Mouse (Mus musculus): Measurements from ENCODE around the gene Smarcd1. TPM values are rescaled to one million over a fixed set of nuclear protein-coding genes. Genes with fewer than 3 reads are reported as not detected.

Smarcd1 gene
- 29.7 and 39.1 TPM in 2 replicates for total RNA-seq (2017)

DNA sequence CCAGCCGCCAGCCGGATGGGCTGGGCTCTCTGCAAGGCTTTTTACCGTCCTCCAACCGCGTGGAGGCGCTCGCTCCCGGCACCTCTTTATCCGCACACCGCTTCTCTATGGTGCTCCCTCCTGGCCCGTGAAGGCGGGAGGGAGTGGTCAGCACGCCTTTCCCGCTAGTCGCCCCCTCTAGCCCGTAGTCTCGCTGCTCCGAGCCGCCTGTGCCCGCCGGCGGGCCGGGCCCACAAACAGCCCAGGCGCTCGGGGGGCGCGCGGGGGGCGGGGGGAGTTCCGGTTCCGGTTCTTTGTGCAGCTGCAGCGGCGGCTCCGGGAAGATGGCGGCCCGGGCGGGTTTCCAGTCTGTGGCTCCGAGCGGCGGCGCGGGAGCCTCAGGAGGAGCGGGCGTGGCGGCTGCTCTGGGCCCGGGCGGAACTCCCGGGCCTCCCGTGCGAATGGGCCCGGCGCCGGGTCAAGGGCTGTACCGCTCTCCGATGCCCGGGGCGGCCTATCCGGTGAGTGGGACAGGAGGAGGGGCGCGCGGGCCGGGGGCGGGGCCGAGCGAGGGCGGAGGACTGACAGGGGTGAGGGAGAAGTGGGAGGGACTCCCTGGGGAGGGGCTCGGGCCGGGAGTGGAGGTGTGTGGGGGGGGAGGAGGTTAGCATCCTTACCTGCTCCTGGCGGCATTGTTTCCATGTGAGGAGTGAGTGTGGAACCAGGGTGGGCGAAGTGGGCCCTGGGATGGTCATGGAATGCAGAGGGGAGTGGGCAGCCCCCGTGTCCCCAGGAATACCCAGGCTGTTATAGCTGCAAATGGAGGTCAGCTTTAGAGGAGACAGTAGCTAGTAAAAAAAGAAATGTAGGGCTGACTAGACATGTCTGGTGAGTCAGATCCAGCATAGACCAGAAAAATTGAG, at the start of gene Smarcd1:
Smarcd1 (plus strand) TSS at position 131 of the 902 bp plus-strand sequence.
- peak; percentile 88 to 92 for ATAC-seq (replicated peaks in 1 of 2; ENCODE audit: insufficient read depth in 1 of 2, low FRiP score in 2 of 2, low TSS enrichment in 1 of 2, low read depth in 1 of 2, poor library complexity in 2 of 2, severe bottlenecking in 2 of 2)

DNA sequence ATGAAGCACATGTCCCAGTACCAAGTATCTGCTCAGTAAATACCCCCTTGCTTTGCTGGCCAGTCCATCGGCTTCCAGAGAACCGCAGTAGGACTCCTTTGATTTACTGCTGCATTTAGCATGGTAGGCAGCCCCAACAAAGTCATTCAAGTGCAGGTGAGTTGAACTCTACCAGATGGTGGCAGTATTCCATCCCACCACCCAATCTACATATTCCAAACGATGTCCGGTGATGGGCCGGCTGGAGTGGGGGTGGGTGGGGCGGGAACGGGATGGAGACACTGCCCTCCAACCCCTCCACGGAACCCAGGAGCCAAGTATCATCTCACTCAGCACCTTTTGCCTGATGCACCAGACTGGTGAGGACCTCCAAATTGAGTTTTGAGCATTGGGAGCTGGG, 48.6 kb upstream of the Smarcd1 start:
- no peak for ATAC-seq (replicated peaks in 1 of 2; ENCODE audit: insufficient read depth in 1 of 2, low FRiP score in 2 of 2, low TSS enrichment in 1 of 2, low read depth in 1 of 2, poor library complexity in 2 of 2, severe bottlenecking in 2 of 2)

DNA sequence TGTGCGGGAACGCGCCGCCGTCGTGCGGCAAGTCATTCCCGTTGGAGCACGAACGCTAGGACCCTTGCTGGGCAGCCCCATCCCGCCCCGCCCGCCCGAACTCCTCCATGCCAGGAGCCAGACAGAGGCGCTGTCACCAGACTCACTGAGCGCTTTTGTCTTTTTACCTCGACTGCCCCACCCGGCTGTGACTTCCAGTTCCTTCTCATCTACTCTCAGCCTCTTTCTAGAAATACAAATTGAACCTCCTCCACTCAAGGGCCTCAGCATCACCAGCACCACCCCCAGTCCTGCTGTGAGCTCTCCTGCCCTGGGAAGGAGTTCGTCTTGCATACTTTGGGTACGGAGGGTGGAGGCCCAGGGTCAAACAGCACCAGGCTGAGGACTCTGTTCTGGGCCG, 48.1 kb upstream of the Smarcd1 start:
- no peak for ATAC-seq (replicated peaks in 1 of 2; ENCODE audit: insufficient read depth in 1 of 2, low FRiP score in 2 of 2, low TSS enrichment in 1 of 2, low read depth in 1 of 2, poor library complexity in 2 of 2, severe bottlenecking in 2 of 2)

DNA sequence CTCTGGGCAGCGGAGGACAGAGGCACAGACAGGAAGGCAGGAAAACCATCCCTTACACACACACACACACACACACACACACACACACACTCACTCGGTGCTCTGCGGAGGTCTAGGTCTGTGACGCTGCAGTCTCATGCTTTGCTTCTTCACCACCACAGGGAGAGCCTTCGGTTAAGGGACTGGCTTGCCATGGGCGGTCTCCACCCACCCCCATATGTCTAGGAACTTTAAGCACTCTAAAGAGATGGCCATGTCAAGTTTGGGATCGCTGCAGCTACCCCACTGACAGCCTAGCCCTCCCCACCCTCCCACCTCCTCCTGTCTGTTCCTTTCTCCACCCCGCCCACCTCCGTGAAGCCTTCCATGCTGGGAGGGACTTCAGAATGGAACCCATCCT, 46.0 kb upstream of the Smarcd1 start:
- ATAC-seq (replicated peaks in 1 of 2; ENCODE audit: insufficient read depth in 1 of 2, low FRiP score in 2 of 2, low TSS enrichment in 1 of 2, low read depth in 1 of 2, poor library complexity in 2 of 2, severe bottlenecking in 2 of 2) = no peak

DNA sequence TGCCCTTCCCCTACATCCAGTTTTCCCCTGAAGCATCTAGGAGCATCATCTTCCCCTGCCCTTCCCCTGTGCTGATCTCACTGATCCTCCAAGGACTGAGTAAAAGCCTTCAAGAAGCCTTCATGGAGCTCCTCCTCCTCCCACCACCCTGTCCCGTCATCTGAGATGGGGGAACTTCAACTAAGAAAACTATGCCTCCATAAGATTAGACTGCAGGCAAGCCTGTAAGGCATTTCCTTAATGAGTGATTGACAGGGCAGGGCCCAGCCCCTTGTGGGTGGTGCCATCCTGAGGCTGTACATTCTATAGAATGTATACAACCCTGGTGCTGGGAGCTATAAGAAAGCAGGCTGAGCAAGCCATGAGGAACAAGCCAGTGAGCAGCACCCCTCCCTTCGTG, 43.5 kb upstream of the Smarcd1 start:
- no peak for ATAC-seq (replicated peaks in 1 of 2; ENCODE audit: insufficient read depth in 1 of 2, low FRiP score in 2 of 2, low TSS enrichment in 1 of 2, low read depth in 1 of 2, poor library complexity in 2 of 2, severe bottlenecking in 2 of 2)

DNA sequence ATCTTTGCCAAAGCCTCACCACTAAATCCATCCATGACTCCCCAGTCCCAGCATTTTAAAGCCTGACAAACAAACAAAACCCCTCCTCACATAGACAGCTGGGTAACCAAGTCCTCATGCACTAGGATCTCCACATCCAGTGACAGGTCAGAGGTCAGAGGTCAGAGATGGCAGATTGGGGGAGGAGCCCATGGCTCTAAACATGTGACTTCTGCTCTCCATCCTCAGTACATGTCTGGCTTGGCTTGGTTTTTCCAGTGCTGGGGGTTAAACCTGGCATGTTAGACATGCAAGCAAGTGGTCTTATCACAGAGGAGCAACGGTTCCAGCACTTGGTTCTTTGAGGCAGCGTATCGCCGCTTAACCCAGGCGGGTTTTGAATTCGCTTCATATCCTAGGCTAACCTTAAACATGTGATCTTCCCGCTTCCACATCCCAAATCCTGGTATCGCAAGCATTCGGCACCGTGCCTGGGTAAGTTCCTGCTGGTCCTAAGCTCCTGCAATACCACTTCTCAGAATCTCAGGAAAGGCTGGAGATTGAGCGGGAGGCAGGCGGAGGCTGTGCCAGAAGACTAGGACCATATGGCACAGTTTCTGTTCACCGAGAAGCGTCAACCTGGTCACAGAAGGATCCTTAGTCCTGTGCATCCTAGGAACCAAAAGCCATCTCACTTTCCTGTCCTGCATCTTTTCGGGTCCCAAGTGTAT, 40.7 kb upstream of the Smarcd1 start:
- ATAC-seq (replicated peaks in 1 of 2; ENCODE audit: insufficient read depth in 1 of 2, low FRiP score in 2 of 2, low TSS enrichment in 1 of 2, low read depth in 1 of 2, poor library complexity in 2 of 2, severe bottlenecking in 2 of 2) = no peak

DNA sequence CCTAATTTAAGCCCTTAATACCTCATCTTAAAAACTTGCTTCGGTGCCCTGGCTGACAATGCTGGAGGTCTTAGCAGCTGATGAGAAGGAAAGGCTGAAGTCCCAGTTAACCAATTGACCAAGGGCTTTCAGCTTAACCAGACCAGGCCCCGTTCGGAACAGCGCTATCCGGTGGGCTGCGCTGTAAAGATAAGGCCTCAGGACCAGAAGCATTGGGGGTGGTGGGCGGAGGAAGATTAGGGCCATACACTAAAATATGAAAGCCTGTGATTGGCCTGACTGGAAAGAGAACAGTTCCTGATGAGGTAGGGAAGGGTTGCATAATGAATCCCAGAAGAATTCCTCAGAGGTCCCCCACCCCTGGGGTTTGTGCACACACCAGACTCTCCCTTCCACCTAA, 39.6 kb upstream of the Smarcd1 start:
- ATAC-seq (replicated peaks in 1 of 2; ENCODE audit: insufficient read depth in 1 of 2, low FRiP score in 2 of 2, low TSS enrichment in 1 of 2, low read depth in 1 of 2, poor library complexity in 2 of 2, severe bottlenecking in 2 of 2) = no peak

DNA sequence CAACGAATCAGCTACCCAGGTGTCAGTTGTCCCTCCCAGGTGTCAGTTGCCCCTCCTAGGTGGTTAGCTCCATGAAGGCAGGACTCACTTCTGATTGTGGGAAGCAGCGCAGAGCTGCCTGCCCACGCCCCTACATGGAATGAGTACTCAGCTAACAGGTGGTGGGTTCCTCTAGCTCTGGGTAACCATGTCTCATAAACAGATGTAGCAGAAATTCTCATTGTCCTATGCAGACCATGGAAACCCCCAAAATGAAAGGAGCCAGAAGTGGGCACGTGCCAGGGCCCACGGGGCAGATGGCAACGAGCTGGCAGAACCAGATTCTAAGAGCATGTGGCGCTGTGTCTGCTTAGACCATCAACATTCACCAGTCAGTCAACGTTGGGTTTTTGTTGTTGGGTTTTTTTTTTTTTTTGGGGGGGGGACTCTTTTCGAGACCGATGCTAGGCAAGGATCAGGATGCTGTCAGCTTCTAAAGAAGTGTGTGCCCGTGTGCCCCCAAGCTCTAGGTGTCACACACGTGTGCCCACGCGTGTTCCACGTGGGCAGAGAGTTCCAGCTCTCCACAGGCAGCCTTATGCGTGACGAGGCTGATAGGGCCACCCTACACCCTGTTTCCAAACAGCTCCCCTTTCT, 37.8 kb upstream of the Smarcd1 start:
- ATAC-seq (replicated peaks in 1 of 2; ENCODE audit: insufficient read depth in 1 of 2, low FRiP score in 2 of 2, low TSS enrichment in 1 of 2, low read depth in 1 of 2, poor library complexity in 2 of 2, severe bottlenecking in 2 of 2) = no peak

DNA sequence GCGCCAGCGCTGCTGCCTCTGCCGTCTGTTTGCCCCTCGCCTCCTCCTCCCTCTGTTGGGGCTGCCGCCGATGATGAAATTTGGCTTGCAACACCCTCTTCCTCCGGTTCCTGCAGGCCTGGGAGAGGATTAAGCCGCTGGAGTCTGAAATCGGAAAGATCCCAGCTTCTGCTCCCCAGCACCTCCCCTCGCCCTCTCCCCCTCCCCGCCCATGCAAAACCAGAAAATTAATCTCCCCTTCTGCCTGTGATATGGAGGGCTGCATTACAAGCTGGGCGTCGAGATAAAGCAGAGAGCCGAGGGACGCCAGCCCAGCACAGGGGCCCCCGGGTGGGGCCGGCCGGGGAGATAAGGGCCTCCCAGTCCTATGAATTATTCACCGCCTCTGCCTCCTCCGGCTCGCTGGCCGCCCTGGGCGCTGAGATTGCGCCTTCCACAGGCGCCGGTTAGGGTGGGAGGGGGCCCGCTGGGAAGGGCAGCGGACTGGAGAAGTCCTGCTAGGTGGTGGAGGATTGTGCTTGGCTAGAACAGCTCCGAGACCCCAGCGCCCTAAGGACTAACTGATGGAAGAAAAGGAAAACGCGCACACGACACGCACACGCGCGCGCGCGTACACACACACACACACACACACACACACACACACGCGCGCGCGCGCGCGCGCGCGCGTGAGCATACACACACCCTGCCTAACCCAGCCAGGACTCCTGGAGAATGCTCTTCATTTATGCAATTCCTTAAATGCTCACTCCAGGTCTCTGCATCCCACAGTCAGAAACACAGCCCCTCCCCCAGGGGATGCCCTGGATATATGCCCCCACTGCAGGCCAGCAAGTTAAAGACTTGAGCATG, 37.1 kb upstream of the Smarcd1 start:
- ATAC-seq (replicated peaks in 1 of 2; ENCODE audit: insufficient read depth in 1 of 2, low FRiP score in 2 of 2, low TSS enrichment in 1 of 2, low read depth in 1 of 2, poor library complexity in 2 of 2, severe bottlenecking in 2 of 2) = peak; percentile 72 to 83

DNA sequence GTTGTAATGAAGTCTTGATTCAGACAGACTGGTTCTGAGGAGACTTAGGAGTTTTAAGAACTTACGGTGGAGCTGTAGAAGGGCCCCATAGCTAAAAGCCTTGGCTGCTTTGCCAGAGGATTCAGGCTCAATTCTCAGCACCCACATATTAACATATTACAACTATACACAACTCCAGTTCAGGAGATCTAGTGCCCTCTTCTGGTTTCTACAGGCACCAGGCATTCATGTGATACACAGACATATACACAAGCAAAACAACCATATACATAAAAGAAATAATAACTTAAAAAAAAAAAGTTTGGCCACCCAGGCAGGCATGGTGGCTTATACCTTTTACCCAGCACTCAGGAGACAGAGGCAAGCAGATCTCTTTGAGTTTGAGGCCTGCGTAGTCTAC, 34.4 kb upstream of the Smarcd1 start:
- ATAC-seq (replicated peaks in 1 of 2; ENCODE audit: insufficient read depth in 1 of 2, low FRiP score in 2 of 2, low TSS enrichment in 1 of 2, low read depth in 1 of 2, poor library complexity in 2 of 2, severe bottlenecking in 2 of 2) = no peak

DNA sequence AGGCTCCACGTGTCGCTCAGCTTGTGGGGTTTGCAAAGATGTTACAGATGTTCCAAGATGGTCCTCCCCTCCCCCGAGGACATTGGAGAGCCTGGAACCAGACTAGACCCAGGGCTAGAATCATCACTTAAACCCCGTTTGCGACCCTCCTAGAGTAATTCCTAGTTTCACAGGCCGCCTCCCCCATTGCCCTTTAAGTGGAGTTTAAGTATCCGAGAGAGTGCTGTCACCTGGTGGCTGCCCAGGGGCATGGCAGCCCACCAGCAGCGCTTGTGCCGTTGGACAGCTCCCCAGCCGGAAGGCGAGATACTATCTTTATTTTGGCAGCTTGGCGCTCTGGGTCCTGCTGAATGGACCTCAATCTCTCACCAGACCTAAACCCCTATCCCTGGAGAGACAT, 33.0 kb upstream of the Smarcd1 start:
- ATAC-seq (replicated peaks in 1 of 2; ENCODE audit: insufficient read depth in 1 of 2, low FRiP score in 2 of 2, low TSS enrichment in 1 of 2, low read depth in 1 of 2, poor library complexity in 2 of 2, severe bottlenecking in 2 of 2) = peak; percentile 58 to 63; a peak in 3 of 4 replicates

DNA sequence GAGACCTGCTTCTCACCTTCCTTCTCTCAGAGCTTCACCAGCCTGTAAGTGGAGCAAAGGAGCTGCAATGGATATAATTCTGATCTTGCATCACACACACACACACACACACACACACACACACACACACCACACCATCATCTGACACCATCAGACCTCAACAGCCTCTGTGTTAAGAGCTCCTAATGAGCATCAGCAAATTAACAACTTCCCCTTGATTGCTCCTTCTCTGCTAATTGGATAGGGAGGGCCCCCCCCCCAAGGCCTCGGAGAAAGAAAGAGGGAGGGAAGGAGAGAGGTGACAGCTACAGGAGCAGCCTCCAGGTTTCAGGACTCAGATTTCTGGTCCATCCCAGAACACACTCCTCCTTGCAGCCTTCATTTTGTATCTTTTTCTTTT, 32.5 kb upstream of the Smarcd1 start:
- ATAC-seq (replicated peaks in 1 of 2; ENCODE audit: insufficient read depth in 1 of 2, low FRiP score in 2 of 2, low TSS enrichment in 1 of 2, low read depth in 1 of 2, poor library complexity in 2 of 2, severe bottlenecking in 2 of 2) = no peak

DNA sequence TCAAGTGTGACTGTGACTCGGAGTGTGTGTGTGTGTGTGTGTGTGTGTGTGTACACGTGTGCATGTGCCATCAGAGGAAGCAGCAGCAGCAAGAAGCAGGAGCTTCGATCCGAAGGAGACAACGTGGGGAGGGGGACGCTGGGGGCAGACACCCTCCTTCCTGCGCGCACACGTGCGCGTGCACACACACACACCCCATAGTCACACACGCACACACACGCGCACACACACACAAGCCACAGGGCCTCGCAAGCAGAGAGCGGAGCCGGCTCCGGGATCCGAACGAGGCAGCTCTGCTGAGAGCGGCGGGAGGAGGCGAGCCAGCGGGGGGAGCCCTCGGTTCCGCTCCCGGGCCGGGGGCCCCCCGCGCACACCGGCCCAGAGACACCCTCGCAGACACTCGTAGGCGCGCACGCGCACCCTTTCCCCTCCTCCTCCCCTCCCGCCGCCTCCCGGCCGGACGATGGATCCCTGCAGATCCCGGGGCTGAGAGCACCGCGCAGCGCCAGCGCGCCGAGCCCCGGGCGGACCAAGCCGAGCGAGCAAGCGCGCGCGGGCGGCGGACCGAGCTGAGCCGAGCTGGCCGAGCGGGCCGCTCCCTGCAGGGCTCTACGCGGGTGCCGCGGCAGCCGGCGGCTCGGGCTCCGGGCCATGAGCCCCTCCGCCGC, 31.6 kb upstream of the Smarcd1 start, which contains the start of gene Asic1:
Asic1 (plus strand) TSS at position 215 of the 668 bp plus-strand sequence.
- no peak for ATAC-seq (replicated peaks in 1 of 2; ENCODE audit: insufficient read depth in 1 of 2, low FRiP score in 2 of 2, low TSS enrichment in 1 of 2, low read depth in 1 of 2, poor library complexity in 2 of 2, severe bottlenecking in 2 of 2)

DNA sequence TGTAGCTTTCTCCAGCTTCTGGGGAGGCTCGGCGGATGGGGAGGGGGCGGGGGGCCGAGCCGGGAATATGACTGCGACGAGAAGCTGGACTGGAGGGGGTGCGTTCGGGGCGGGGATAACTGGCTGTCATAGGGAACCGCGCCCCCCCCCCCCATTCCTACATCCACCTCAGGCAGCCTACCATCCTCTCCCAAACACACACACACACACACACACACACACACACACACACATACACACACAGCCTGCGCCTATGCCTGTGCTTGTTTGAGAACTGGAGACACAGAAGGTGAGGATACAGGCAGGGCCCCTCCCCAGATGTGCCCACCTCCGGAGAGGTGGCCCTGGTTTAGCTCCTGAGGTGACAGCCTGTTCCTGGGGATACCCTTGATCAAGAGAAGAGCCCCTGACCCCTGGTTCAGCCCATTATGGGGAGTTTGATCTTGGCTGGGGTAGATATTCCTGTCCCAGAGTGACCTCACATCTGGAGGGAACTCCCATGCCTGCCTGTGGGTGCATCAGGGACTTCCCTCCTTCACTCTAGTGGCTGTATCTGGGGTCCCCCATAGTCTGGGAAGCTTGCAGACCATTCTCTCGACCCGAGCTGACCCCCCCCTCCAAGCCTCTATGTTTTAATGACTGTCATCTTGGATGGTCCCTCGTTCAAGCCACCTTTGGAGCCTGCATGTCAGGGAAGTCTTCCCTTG, 30.8 kb upstream of the Smarcd1 start:
- no peak for ATAC-seq (replicated peaks in 1 of 2; ENCODE audit: insufficient read depth in 1 of 2, low FRiP score in 2 of 2, low TSS enrichment in 1 of 2, low read depth in 1 of 2, poor library complexity in 2 of 2, severe bottlenecking in 2 of 2)

DNA sequence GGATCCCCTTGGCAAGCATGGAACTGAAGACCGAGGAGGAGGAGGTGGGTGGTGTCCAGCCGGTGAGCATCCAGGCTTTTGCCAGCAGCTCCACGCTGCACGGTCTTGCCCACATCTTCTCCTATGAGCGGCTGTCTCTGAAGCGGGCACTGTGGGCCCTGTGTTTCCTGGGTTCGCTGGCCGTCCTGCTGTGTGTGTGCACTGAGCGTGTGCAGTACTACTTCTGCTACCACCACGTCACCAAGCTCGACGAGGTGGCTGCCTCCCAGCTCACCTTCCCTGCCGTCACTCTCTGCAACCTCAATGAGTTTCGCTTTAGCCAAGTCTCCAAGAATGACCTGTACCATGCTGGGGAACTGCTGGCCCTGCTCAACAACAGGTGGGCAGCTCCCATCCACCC, 30.1 kb upstream of the Smarcd1 start:
- ATAC-seq (replicated peaks in 1 of 2; ENCODE audit: insufficient read depth in 1 of 2, low FRiP score in 2 of 2, low TSS enrichment in 1 of 2, low read depth in 1 of 2, poor library complexity in 2 of 2, severe bottlenecking in 2 of 2) = peak in 1 of 2 experiments; percentile 19; a peak in 1 of 4 replicates

DNA sequence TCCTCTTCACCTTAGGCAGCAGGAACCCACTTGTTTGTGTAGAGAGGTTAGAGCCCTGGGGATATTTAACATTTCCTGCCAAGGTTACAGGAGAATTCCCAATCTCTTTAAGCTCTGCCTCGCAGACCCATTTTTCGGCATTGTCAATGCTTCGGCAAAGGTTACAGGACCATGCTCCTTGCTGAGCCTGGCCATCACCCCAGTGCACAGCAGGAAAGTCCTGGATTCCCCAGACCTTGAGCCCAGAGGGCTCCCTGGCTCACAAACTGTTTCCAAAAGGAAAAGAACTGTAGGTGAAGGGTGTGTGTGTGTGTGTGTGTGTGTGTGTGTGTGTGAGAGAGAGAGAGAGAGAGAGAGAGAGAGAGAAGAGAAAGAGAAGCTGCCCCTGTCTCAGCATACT, 27.1 kb upstream of the Smarcd1 start:
- ATAC-seq (replicated peaks in 1 of 2; ENCODE audit: insufficient read depth in 1 of 2, low FRiP score in 2 of 2, low TSS enrichment in 1 of 2, low read depth in 1 of 2, poor library complexity in 2 of 2, severe bottlenecking in 2 of 2) = no peak
